19 mouse cellular contexts compared by ENCODE assay signal in the genomic region with DNA sequence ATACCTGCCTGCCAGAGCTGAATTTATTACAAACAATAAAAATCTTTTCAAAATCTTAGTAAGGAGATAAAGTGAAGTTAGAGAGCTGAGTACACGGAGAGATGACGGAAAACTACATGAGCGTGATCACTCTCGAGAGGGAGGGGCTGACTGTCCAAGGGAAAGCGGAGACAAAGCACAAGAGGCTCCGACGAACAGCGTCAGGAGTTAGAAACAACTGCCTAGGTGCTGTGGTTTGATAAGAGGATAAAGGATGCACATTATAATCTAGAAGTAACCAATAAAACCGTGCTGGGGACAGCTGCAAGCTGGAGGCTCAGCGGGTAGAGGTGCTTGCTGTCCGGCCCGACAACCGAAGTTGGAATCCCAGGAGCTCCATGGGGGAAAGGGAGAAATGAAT. TPM values are rescaled to one million over a fixed set of nuclear protein-coding genes. Genes with fewer than 3 reads are reported as not detected.
DNase-seq lines count a peak whose midpoint lies in the region; ATAC-seq and TF ChIP-seq lines count a peak whose summit lies in the region.
"Had no signal": no experiment of that assay in that cellular context is flagged by ENCODE, and none has a peak within 500 bp of the region (broad histone marks: within the 10 kb centered on the region; RNA-seq: fewer than 3 reads in every experiment).

No protein-coding gene starts in this region.

- TF ChIP-seq CTCF in liver, postnatal 0 days (IDR thresholded peaks at IDR 0.05; ENCODE audit: low read depth), result no peak
- no peak for TF ChIP-seq CTCF in G1E (IDR thresholded peaks at IDR 0.05; ENCODE audit: low read depth, low read length)

- 59% methylated on average over 13 of the region's 13 CpGs for WGBS in heart, embryonic 13.5 days
- WGBS in liver, embryonic 11.5 days, result 56% methylated on average over 13 of the region's 13 CpGs
- WGBS in liver, postnatal 0 days (ENCODE audit: insufficient replicate concordance), result 53% methylated on average over 13 of the region's 13 CpGs
- WGBS in liver, embryonic 16.5 days (ENCODE audit: insufficient replicate concordance), result 33% methylated on average over 13 of the region's 13 CpGs

- H3K4me1 ChIP-seq in heart, embryonic 13.5 days, result peaks cover 58% of the 10 kb centered on the region
- peaks cover 40% of the 10 kb centered on the region for H3K4me1 ChIP-seq in liver, embryonic 11.5 days (replicated peaks; ENCODE audit: control insufficient read depth, insufficient read depth, low read length)
- peaks cover 28% of the 10 kb centered on the region for H3K4me1 ChIP-seq in liver, postnatal 0 days (ENCODE audit: insufficient read depth)
- peaks cover 23% of the 10 kb centered on the region for H3K4me1 ChIP-seq in G1E (ENCODE audit: insufficient read depth, low read depth, low read length)
- peaks cover 9% of the 10 kb centered on the region for H3K4me1 ChIP-seq in liver, embryonic 16.5 days (ENCODE audit: control insufficient read depth, low read depth, low read length)

- DNase-seq in heart, adult 9 months (ENCODE audit: low spot score in 2 of 2), result no peak
- no peak for DNase-seq in liver, embryonic 11.5 days (ENCODE audit: low spot score)
- DNase-seq in liver, postnatal 0 days, result no peak
- DNase-seq in G1E (ENCODE audit: low spot score), result no peak
- DNase-seq in right cerebral cortex, postnatal 10 days (ENCODE audit: low spot score in 2 of 2), result no peak
- DNase-seq: cerebellum, adult 2 months; gastrocnemius, adult 2 months; heart, postnatal 4 days; kidney, adult 8-10 months; kidney, postnatal 25 days; lung, adult 18-20 months; lung, postnatal 14 days; right cerebral cortex, adult 18-20 months had no signal

- peak overlapping the region; percentile 47 for H3K4me2 ChIP-seq in heart, embryonic 13.5 days
- peak overlapping the region; percentile 46 for H3K4me2 ChIP-seq in liver, embryonic 11.5 days
- no peak overlapping the region for H3K4me2 ChIP-seq in liver, postnatal 0 days (ENCODE audit: low read depth, low read length)
- H3K4me2 ChIP-seq in liver, embryonic 16.5 days (ENCODE audit: low read depth, low read length), result no peak overlapping the region; the same call in 1 of the 2 replicates
- H3K4me2 ChIP-seq: forebrain, embryonic 12.5 days had no signal

- no peak overlapping the region for H3K27ac ChIP-seq in heart, embryonic 13.5 days (replicated peaks)
- no peak overlapping the region for H3K27ac ChIP-seq in liver, embryonic 11.5 days (ENCODE audit: low read depth, low read length)
- no peak overlapping the region for H3K27ac ChIP-seq in liver, postnatal 0 days (ENCODE audit: low read depth)
- H3K27ac ChIP-seq in liver, embryonic 16.5 days (ENCODE audit: low read length), result no peak overlapping the region
- H3K27ac ChIP-seq: forebrain, embryonic 12.5 days; gastrocnemius, adult 2 months; left cerebral cortex, adult 2 months; limb, embryonic 10.5 days had no signal

- ATAC-seq in heart, embryonic 13.5 days (ENCODE audit: extremely low read depth, insufficient number of reproducible peaks, low FRiP score, low TSS enrichment), result no peak
- ATAC-seq in liver, embryonic 11.5 days (replicated peaks; ENCODE audit: low FRiP score), result peak; percentile 53
- ATAC-seq in liver, postnatal 0 days, result no peak
- ATAC-seq in G1E (ENCODE audit: extremely low read depth, insufficient number of reproducible peaks, low FRiP score, poor library complexity, severe bottlenecking), result peak; percentile 8; the same call in 1 of the 2 replicates
- 0 out of 2 replicates have a peak, but pooled peaks have one; percentile 19 for ATAC-seq in liver, embryonic 16.5 days (ENCODE audit: low read depth)

- no peak overlapping the region for H3K4me3 ChIP-seq in heart, embryonic 13.5 days
- H3K4me3 ChIP-seq in liver, embryonic 11.5 days (ENCODE audit: low read depth, low read length), result no peak overlapping the region
- no peak overlapping the region for H3K4me3 ChIP-seq in liver, postnatal 0 days (ENCODE audit: low read depth, low read length)
- no peak overlapping the region for H3K4me3 ChIP-seq in G1E (ENCODE audit: low read depth, low read length)
- H3K4me3 ChIP-seq in liver, embryonic 16.5 days (ENCODE audit: low read depth, low read length), result no peak overlapping the region
- H3K4me3 ChIP-seq: forebrain, embryonic 12.5 days; gastrocnemius, adult 2 months; left cerebral cortex, adult 2 months; limb, embryonic 10.5 days; megakaryocyte, embryonic 14.5 days had no signal

- peak overlapping the region; percentile 47; the same call in 1 of the 2 replicates for H3K9ac ChIP-seq in heart, embryonic 13.5 days
- H3K9ac ChIP-seq in liver, embryonic 11.5 days (ENCODE audit: low read depth, low read length), result no peak overlapping the region
- no peak overlapping the region for H3K9ac ChIP-seq in liver, postnatal 0 days (replicated peaks)
- no peak overlapping the region for H3K9ac ChIP-seq in liver, embryonic 16.5 days (ENCODE audit: low read depth, low read length)
- H3K9ac ChIP-seq: forebrain, embryonic 12.5 days had no signal

- no peaks in the 10 kb centered on the region; the same call in 1 of the 2 replicates for H3K36me3 ChIP-seq in heart, embryonic 13.5 days
- no peaks in the 10 kb centered on the region; the same call in 1 of the 2 replicates for H3K36me3 ChIP-seq in liver, embryonic 11.5 days (ENCODE audit: control insufficient read depth, insufficient read depth, low read length)
- 0 out of 2 replicates have a peak, but pooled peaks cover 7% of the 10 kb centered on the region for H3K36me3 ChIP-seq in liver, postnatal 0 days (replicated peaks; ENCODE audit: insufficient read depth, low read length)
- peaks cover 29% of the 10 kb centered on the region for H3K36me3 ChIP-seq in G1E (replicated peaks)
- no peaks in the 10 kb centered on the region for H3K36me3 ChIP-seq in liver, embryonic 16.5 days (ENCODE audit: control insufficient read depth, insufficient read depth)

- H3K9me3 ChIP-seq in heart, embryonic 13.5 days, result no peaks in the 10 kb centered on the region
- no peaks in the 10 kb centered on the region for H3K9me3 ChIP-seq in liver, embryonic 11.5 days (ENCODE audit: control insufficient read depth, low read length)
- H3K9me3 ChIP-seq in liver, postnatal 0 days (ENCODE audit: low read length), result no peaks in the 10 kb centered on the region
- no peaks in the 10 kb centered on the region for H3K9me3 ChIP-seq in G1E (replicated peaks)
- no peaks in the 10 kb centered on the region for H3K9me3 ChIP-seq in liver, embryonic 16.5 days (replicated peaks; ENCODE audit: control insufficient read depth, low read length)
- H3K9me3 ChIP-seq: forebrain, embryonic 12.5 days; limb, embryonic 10.5 days; megakaryocyte, embryonic 14.5 days had no signal

- no peaks in the 10 kb centered on the region for H3K27me3 ChIP-seq in heart, embryonic 13.5 days (replicated peaks)
- H3K27me3 ChIP-seq in liver, embryonic 11.5 days (replicated peaks; ENCODE audit: control insufficient read depth, insufficient read depth, low read length), result no peaks in the 10 kb centered on the region
- no peaks in the 10 kb centered on the region for H3K27me3 ChIP-seq in liver, postnatal 0 days (ENCODE audit: insufficient read depth, low read length)
- no peaks in the 10 kb centered on the region for H3K27me3 ChIP-seq in G1E (ENCODE audit: insufficient read depth, low read length)
- no peaks in the 10 kb centered on the region for H3K27me3 ChIP-seq in liver, embryonic 16.5 days (ENCODE audit: control insufficient read depth, insufficient read depth, low read depth, low read length)
- H3K27me3 ChIP-seq: forebrain, embryonic 12.5 days; megakaryocyte, embryonic 14.5 days had no signal

- TF ChIP-seq EP300 in liver, postnatal 0 days (IDR thresholded peaks at IDR 0.05; ENCODE audit: low read depth), result no peak

RNA-seq across cellular contexts. Expression of a gene that starts 13.8 kb away (rescaled TPM):
- 11.3 and 12.3 TPM in 2 replicates for polyA plus RNA-seq in heart, embryonic 13.5 days (2015; fragmentation: Nextera tagmentation; extraction: Ambion mirVana)
- 20.3 and 21.4 TPM in 2 replicates for polyA plus RNA-seq in liver, embryonic 11.5 days (2014; fragmentation: Nextera tagmentation; extraction: Ambion mirVana)
- polyA plus RNA-seq in liver, postnatal 0 days (2015; fragmentation: Nextera tagmentation; extraction: Ambion mirVana), result 4.6 and 4.7 TPM in 2 replicates
- total RNA-seq in G1E (2014; fragmentation: Nextera tagmentation) (16.7 and 19.5 TPM in 2 replicates), G1E (2017) (6.1 and 7.2 TPM in 2 replicates)
- polyA plus RNA-seq in G1E (2012), result 4.0 and 7.4 TPM in 2 replicates
- polyA plus RNA-seq in liver, embryonic 16.5 days (2015; fragmentation: Nextera tagmentation; extraction: Ambion mirVana), result 8.8 and 11.0 TPM in 2 replicates

RNA-seq across cellular contexts. Expression of a gene that starts 57.2 kb away (rescaled TPM):
- polyA plus RNA-seq in heart, embryonic 13.5 days (2015; fragmentation: Nextera tagmentation; extraction: Ambion mirVana), result 56.1 and 57.1 TPM in 2 replicates
- polyA plus RNA-seq in liver, embryonic 11.5 days (2014; fragmentation: Nextera tagmentation; extraction: Ambion mirVana), result 85.0 and 85.1 TPM in 2 replicates
- polyA plus RNA-seq in liver, postnatal 0 days (2015; fragmentation: Nextera tagmentation; extraction: Ambion mirVana), result 40.2 and 40.4 TPM in 2 replicates
- total RNA-seq in G1E (2014; fragmentation: Nextera tagmentation) (95.9 and 119 TPM in 2 replicates), G1E (2017) (53.8 and 56.8 TPM in 2 replicates)
- 33.0 and 36.9 TPM in 2 replicates for polyA plus RNA-seq in G1E (2012)
- 93.5 and 104 TPM in 2 replicates for polyA plus RNA-seq in liver, embryonic 16.5 days (2015; fragmentation: Nextera tagmentation; extraction: Ambion mirVana)

Comparison
In these comparisons a context has a peak if more than half of its experiments do, and no peak if none do; other contexts are left out.
1. ATAC-seq: peak in liver, embryonic 11.5 days (single experiment), G1E (single experiment) and liver, embryonic 16.5 days (single experiment); none in heart, embryonic 13.5 days (single experiment) and liver, postnatal 0 days (single experiment).
2. H3K4me2 ChIP-seq: peak in heart, embryonic 13.5 days (single experiment) and liver, embryonic 11.5 days (single experiment); none in liver, postnatal 0 days (single experiment) and liver, embryonic 16.5 days (single experiment).